Mouse (Mus musculus): Measurements from ENCODE around the gene Clstn1. TPM values are rescaled to one million over a fixed set of nuclear protein-coding genes. Genes with fewer than 3 reads are reported as not detected.

The Clstn1 gene
- total and polyA plus RNA-seq, 3 experiments, result 6.1 to 26.6 TPM; not detected in 1

DNA sequence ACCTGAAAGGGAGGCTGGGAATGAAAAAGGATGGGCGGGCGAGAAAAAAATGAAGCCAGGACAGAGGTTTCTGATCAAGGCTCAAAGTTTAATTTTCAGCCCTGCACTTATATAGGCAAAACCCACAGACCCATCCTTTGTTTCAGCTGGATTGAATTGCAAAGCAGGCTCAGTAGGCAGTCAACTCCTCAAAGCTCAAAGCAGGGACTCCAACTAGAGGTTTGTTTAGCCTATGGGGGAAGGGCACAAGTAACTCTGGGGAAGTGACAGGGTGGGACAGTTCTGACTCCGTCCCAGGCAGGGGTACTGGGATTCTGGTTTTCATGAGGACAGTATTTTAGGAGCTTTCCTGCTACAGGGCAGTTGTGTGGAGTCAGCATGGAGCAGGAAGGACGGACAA is 35.0 kb downstream of the Clstn1 start:
- no peak for DNase-seq (ENCODE audit: low read depth, low spot score)
- Histone ChIP-seq H3K4me1 (ENCODE audit: control insufficient read depth in 1 of 2, insufficient read depth in 2 of 2, low read length in 2 of 2) (no peaks in the 10 kb centered on the region), H3K4me3 (ENCODE audit: control insufficient read depth in 1 of 2, insufficient read depth in 1 of 2, low read depth in 2 of 2, low read length in 2 of 2) (no peak overlapping the region), H3K36me3 (ENCODE audit: control insufficient read depth in 1 of 2, insufficient read depth in 2 of 2, low read length in 2 of 2) (no peaks in the 10 kb centered on the region), H3K79me2 (ENCODE audit: control insufficient read depth, insufficient read depth, low read length, poor library complexity) (no peaks in the 10 kb centered on the region), H3K9me3 (replicated peaks; ENCODE audit: insufficient read depth, low read length) (no peaks in the 10 kb centered on the region), H3K27ac (ENCODE audit: control insufficient read depth, low read depth, low read length) (no peak overlapping the region), H3K9ac (ENCODE audit: control insufficient read depth, low read depth, low read length, poor library complexity, severe bottlenecking) (no peak overlapping the region), H3K27me3 (ENCODE audit: control insufficient read depth in 1 of 2, insufficient read depth in 2 of 2, low read length in 2 of 2) (peaks cover 10 to 13% of the 10 kb centered on the region in 2 experiments)
- TF ChIP-seq RCOR1 (IDR thresholded peaks at IDR 0.05; ENCODE audit: low read depth, low read length), result no peak

DNA sequence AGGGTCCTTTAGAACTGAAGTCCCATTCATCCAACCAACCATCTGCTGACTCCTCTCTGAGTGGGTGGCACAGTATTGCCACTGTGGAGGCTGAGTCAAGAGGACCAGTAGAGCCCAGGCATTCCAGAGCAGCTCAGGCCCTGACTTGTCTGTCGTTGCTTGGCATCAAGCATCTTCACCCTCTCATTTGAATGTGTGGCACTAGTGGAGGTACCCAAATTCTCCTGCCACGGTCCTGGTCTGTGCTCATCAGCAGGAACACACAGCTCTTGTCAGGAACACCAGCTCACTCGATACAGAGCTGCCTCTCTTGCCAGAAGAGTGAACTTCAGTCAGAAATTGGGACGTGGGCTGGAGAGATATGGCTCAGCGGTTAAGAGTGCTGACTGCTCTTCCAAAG is 37.4 kb downstream of the Clstn1 start:
- Histone ChIP-seq H3K9ac (ENCODE audit: control insufficient read depth, low read depth, low read length, poor library complexity, severe bottlenecking) (no peak overlapping the region), H3K4me1 (ENCODE audit: control insufficient read depth in 1 of 2, insufficient read depth in 2 of 2, low read length in 2 of 2) (no peaks in the 10 kb centered on the region), H3K4me3 (ENCODE audit: control insufficient read depth in 1 of 2, insufficient read depth in 1 of 2, low read depth in 2 of 2, low read length in 2 of 2) (no peak overlapping the region), H3K79me2 (ENCODE audit: control insufficient read depth, insufficient read depth, low read length, poor library complexity) (no peaks in the 10 kb centered on the region), H3K9me3 (replicated peaks; ENCODE audit: insufficient read depth, low read length) (no peaks in the 10 kb centered on the region), H3K36me3 (ENCODE audit: control insufficient read depth in 1 of 2, insufficient read depth in 2 of 2, low read length in 2 of 2) (no peaks in the 10 kb centered on the region), H3K27me3 (ENCODE audit: control insufficient read depth in 1 of 2, insufficient read depth in 2 of 2, low read length in 2 of 2) (peaks cover 10 to 12% of the 10 kb centered on the region in 2 experiments), H3K27ac (ENCODE audit: control insufficient read depth, low read depth, low read length) (no peak overlapping the region)
- no peak for DNase-seq (ENCODE audit: low read depth, low spot score)
- TF ChIP-seq TBP (IDR thresholded peaks at IDR 0.05; ENCODE audit: low read depth, low read length) (0 out of 2 replicates have a peak, but pooled peaks have one; percentile 27), ELF1 (IDR thresholded peaks at IDR 0.05; ENCODE audit: low read depth, low read length) (no peak)

DNA sequence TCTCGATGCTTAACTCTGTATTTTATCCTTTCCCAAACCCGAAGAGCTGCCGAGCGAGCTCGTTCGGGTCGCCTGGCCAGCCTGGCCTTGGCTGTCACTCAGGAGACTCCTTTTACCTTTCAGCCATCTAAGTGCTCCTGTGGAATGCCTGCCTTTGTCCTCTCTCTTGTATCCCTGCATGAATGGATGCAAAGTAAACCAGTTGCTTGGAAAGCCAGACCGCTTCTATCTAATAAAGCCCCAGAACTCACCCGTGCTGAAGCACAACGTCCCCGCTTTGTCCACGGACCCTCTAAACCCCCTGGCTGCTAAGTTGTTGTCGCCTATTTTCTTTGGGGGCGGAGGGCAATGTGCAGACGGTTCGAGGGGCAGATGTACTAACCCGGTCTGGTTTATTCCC is 40.5 kb downstream of the Clstn1 start:
- Histone ChIP-seq H3K9ac (ENCODE audit: control insufficient read depth, low read depth, low read length, poor library complexity, severe bottlenecking) (no peak overlapping the region), H3K9me3 (replicated peaks; ENCODE audit: insufficient read depth, low read length) (no peaks in the 10 kb centered on the region), H3K27me3 (ENCODE audit: control insufficient read depth in 1 of 2, insufficient read depth in 2 of 2, low read length in 2 of 2) (peaks cover 1 to 2% of the 10 kb centered on the region in 2 experiments; a peak in 2 of 4 replicates), H3K36me3 (ENCODE audit: control insufficient read depth in 1 of 2, insufficient read depth in 2 of 2, low read length in 2 of 2) (no peaks in the 10 kb centered on the region), H3K79me2 (ENCODE audit: control insufficient read depth, insufficient read depth, low read length, poor library complexity) (no peaks in the 10 kb centered on the region), H3K27ac (ENCODE audit: control insufficient read depth, low read depth, low read length) (no peak overlapping the region), H3K4me3 (ENCODE audit: control insufficient read depth in 1 of 2, insufficient read depth in 1 of 2, low read depth in 2 of 2, low read length in 2 of 2) (no peak overlapping the region), H3K4me1 (ENCODE audit: control insufficient read depth in 1 of 2, insufficient read depth in 2 of 2, low read length in 2 of 2) (no peaks in the 10 kb centered on the region)
- TF ChIP-seq ZMIZ1 (IDR thresholded peaks at IDR 0.05; ENCODE audit: low read depth, low read length) (no peak), GATA1 (IDR thresholded peaks at IDR 0.05; ENCODE audit: low read depth, low read length) (no peak), POLR2AphosphoS5 (IDR thresholded peaks at IDR 0.05; ENCODE audit: borderline replicate concordance, low read depth, low read length) (no peak), RCOR1 (IDR thresholded peaks at IDR 0.05; ENCODE audit: low read depth, low read length) (no peak), NELFE (IDR thresholded peaks at IDR 0.05; ENCODE audit: low read depth, low read length) (no peak), KAT2A (conservative IDR thresholded peaks at IDR 0.05; ENCODE audit: low read depth, low read length) (no peak), MYB (IDR thresholded peaks at IDR 0.05; ENCODE audit: low read depth, low read length) (no peak), CTCF (IDR thresholded peaks at IDR 0.05 in 2 of 3, conservative IDR thresholded peaks at IDR 0.05 in 1 of 3; ENCODE audit: control insufficient read depth in 1 of 3, insufficient read depth in 1 of 3, low read depth in 2 of 3, low read length in 3 of 3, poor library complexity in 1 of 3, severe bottlenecking in 1 of 3) (no peak)
- DNase-seq (ENCODE audit: low read depth, low spot score), result no peak
